Mouse (Mus musculus): ENCODE results near the gene Sf3a2.
A peak's percentile ranks its signal among the peaks of the same experiment; 100 is the strongest.

Gene Sf3a2

GRCm38 (mm10) chr10:80798150-80799006 lies at the start of gene Sf3a2, which contains the start of gene Plekhj1:
Gene Sf3a2, plus strand, starts transcription at chr10:80798198.
Gene Plekhj1, minus strand, starts transcription at chr10:80798626.
- peak; percentile 96 for DNase-seq

GRCm38 (mm10) chr10:80748609-80749008 lies 49.4 kb upstream of the Sf3a2 start:
- DNase-seq: peak; percentile 62

GRCm38 (mm10) chr10:80751188-80751832 lies 46.7 kb upstream of the Sf3a2 start:
- peak; percentile 47 for DNase-seq

GRCm38 (mm10) chr10:80752079-80752625 lies 45.8 kb upstream of the Sf3a2 start:
- DNase-seq: peak; percentile 83

GRCm38 (mm10) chr10:80754594-80755290 lies 43.3 kb upstream of the Sf3a2 start, which contains the start of gene Dot1l:
Gene Dot1l, plus strand, starts transcription at chr10:80755206.
- peak; percentile 100 for DNase-seq

- DNase-seq: no peak
These were observed 42.5 kb upstream of the Sf3a2 start for GRCm38 (mm10) chr10:80755291-80756015.

- no peak for DNase-seq
These were observed 41.9 kb upstream of the Sf3a2 start for GRCm38 (mm10) chr10:80756099-80756498.

GRCm38 (mm10) chr10:80756509-80756908 lies 41.5 kb upstream of the Sf3a2 start:
- DNase-seq: no peak

GRCm38 (mm10) chr10:80756967-80757366 lies 41.0 kb upstream of the Sf3a2 start:
- no peak for DNase-seq

GRCm38 (mm10) chr10:80757717-80758116 lies 40.3 kb upstream of the Sf3a2 start:
- peak; percentile 85 for DNase-seq

- no peak for DNase-seq
These were observed 39.3 kb upstream of the Sf3a2 start for GRCm38 (mm10) chr10:80758651-80759050.

GRCm38 (mm10) chr10:80760596-80761524 lies 37.1 kb upstream of the Sf3a2 start:
- no peak for DNase-seq

- DNase-seq: no peak
These were observed 36.2 kb upstream of the Sf3a2 start for GRCm38 (mm10) chr10:80761821-80762220.

GRCm38 (mm10) chr10:80763502-80763901 lies 34.5 kb upstream of the Sf3a2 start:
- peak; percentile 17 for DNase-seq

- no peak for DNase-seq
These were observed 32.3 kb upstream of the Sf3a2 start for GRCm38 (mm10) chr10:80765746-80766145.

GRCm38 (mm10) chr10:80766161-80766815 lies 31.7 kb upstream of the Sf3a2 start:
- DNase-seq: no peak

- no peak for DNase-seq
These were observed 29.6 kb upstream of the Sf3a2 start for GRCm38 (mm10) chr10:80768365-80768764.

- DNase-seq: no peak
These were observed 24.2 kb upstream of the Sf3a2 start for GRCm38 (mm10) chr10:80773816-80774215.

- DNase-seq: peak; percentile 68
These were observed 23.4 kb upstream of the Sf3a2 start for GRCm38 (mm10) chr10:80774549-80774948.

GRCm38 (mm10) chr10:80774981-80775380 lies 23.0 kb upstream of the Sf3a2 start:
- DNase-seq: no peak

GRCm38 (mm10) chr10:80775731-80776130 lies 22.3 kb upstream of the Sf3a2 start:
- no peak for DNase-seq

Measured in thymus, postnatal 14 days (tissue).